Mouse (Mus musculus) liver, adult 2 months (tissue): ENCODE measurements around the gene Olfr975.

Experiments used
- CTCF ChIP-seq: fragments of 200-500 bp; IDR thresholded peaks from 2 replicates; pipeline ENCODE4 v1.5.1; 2011; ENCODE audit warnings: low read depth, low read length, control low read depth
- POLR2A ChIP-seq: fragments of 200-500 bp; IDR thresholded peaks from 2 replicates; pipeline ENCODE4 v1.6.1; 2011; ENCODE audit warnings: low read length, control low read depth; ENCODE audit not compliant: insufficient read depth; ENCODE audit errors: extremely low read depth

DNA sequence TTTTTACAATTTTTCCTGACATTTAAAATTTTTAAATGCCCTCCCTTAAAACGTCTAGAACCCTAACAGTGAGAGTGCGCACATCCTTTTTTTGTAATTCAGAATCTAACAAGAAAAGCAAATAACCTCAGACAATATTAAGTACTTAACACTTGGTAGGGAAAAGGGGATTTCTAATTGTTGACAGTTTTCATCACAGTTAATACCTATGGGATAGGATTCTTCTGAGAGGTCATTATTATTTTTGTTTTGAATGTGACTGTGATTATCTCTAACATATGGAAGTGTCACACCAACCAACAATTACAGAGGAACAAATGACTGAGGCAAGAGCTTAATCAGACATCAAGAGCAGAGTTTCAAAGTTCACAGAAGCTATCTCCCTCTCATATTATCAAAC is 44.8 kb downstream of the Olfr975 start, which contains the start of gene Olfr229:
- no peak for TF ChIP-seq POLR2A
- TF ChIP-seq CTCF = no peak
